Mouse (Mus musculus) gonadal fat pad, adult 2 months (tissue): ENCODE measurements at regions not wholly inside any gene's neighbourhood (a gene's known extent, or its start where the extent isn't known, plus 50 kb on each side); places are given as distances from the start of the nearest gene placed in this dataset.
"Not testable (repeated sequence)": the region's sequence is repeated elsewhere in the genome, so short reads cannot be mapped to it uniquely, and the experiment has no call there.

Experiments used
- DNase-seq: peaks from one replicate; pipeline ENCODE4 v3.0.0-alpha.2; 2012; ENCODE audit warnings: low read depth

DNA sequence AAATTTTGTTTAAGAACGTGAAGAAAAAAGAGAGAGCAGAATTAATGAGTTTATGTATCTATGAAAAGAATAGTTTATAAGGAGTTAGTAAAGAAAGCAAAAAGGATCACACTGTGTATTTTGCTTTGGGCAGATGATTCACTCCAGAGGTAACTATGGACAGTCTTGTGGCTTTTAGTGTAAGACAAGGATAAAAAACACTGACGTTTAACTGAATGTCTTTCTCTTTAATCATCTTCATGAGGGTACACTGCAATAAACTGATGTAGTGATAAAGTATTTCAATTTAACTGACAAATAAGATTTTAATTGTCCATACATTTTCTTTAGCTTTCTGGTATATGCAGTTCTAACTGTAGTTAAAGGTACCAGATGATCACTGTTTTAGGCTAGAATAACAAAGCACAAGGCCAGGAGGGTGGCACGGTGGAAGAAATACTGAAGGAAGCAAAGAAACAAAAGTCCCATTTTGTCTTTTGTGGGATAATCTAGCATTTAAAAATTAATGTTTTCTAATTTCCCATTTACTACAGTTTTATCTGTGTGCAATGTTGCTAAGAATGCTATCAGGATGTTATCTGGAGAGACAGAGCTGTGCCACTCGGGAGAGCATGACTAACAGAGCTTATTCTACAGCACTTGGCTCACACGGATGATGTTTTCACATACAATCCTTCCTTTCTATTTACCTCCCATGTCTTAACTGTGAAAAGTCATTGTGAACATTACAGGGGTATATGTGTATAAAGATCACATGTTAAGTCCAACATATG, 232.4 kb upstream of the Tusc1 start:
- DNase-seq: no peak

DNA sequence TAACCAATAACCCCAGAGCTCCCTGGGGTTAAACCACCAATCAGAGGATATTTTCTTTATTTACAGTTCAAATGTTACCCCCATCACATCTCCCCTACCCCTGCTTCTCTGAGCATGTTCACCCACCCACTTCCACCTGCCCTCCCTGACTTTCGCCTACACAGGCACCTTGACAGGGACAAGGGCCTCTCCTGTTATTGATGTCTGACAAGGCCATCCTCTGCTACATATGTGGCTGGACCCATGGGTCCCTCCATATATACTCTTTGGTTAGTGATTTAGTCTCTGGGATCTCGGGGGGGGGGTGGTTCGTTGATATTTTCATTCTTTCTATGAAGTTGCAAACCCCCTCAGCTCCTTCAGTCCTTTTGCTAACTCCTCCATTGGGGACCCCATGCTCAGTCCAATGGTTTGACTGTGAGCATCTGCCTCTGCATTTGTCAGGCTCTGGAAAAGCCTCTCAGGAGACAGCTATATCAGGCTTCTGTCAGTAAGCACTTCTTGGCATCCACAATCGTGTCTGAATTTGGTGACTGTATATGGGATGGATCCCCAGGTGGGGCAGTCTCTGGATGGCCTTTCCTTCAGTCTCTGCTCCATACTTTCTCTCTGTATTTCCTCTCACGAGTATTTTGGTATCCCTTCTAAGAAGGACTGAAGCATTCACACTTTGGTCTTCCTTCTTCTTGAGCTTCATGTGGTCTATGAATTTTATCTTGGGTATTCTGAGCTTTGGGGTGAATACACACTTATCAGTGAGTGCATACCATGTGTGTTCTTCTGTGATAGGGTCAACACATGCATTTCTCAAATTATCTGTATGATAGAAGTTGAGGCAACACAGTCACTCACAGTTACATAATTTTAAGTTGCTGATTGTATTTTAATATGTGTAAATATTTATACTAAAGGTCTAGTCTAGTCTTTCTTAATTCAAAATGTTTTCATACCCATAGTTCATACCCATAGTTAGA, 220.8 kb upstream of the Tusc1 start:
- no peak for DNase-seq

DNA sequence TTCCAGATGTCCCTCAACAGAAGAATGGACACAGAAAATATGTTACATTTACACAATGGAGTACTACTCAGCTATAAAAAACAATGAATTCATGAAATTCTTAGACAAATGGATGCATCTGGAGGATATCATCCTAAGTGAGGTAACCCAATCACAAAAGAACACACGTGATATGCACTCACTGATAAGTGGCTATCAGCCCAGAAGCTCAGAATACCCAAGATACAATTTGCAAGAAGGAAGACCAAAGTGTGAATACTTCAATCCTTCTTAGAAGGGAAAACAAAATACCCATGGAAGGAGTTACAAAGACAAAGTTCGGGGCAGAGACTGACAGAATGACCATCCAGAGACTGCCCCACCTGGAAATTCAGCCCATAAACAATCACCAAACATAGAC, 219.9 kb upstream of the Tusc1 start:
- not testable (repeated sequence) for DNase-seq

DNA sequence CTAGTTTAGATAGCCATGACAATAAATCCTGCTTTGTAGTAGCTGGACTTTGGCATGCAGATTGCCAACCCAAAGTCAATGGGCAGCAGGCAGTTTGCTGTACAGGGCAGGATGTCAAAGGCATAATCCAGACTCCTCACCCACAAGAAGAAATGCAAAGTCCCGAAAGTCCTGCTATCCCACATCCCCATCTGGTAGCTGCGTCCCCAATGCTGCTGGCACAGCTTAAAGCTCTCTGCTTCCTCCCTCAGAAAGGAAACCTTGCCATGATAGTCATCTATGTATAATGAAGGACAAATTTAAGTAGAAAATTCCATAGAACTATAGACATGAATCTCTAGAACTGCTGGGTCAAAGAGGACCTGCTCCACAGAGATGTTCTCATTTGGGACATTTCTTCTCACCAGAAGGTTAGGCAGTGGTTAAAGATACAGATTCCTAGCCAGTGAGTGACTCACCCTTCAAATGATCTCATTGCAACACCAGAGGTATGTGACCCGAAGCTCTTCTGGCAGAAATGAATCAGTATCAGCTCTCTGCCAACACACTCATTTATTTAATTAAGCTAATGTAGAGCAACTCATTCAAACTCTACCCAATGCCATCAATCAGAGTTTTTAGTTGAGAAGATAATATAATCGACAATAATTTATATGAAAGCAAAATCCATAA, 217.3 kb upstream of the Tusc1 start:
- DNase-seq: peak; percentile 64

DNA sequence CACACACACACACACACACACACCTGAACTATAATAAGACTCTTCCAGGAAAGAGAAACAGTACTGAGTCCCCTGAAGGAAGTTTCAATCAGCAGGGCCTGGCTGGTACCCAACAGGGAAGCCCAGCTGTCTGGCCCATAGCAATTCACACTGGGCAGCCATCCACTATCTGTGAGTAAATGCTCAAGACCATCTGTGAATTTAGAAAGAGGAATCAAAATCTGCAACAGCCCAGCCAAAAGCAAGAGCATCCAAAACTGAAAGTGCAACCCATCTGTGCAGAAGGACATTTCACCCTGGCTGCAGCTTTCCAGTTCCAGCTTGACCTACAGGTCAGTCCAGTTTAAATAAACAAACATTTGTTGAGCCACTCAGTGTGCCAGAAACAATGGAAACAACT, 215.8 kb upstream of the Tusc1 start:
- DNase-seq: no peak

DNA sequence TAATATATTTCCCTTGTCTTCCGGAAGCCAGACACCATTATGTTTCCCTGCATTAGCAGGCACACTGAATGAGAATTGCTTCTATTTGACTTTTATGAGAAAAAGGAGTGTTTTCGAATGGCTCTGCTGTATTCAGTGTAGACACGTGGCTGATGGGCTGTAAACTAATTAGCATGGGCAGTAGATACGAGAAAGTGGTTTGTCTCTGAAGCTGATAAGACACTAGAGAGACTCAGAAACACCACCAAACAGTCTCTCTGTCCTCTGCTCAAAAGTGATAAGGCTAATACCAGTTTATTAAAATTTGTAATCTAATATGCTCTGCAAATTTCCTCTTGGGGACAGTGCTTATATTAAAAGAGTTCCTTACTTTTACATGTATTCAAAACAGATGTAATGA, 205.3 kb upstream of the Tusc1 start:
- no peak for DNase-seq

DNA sequence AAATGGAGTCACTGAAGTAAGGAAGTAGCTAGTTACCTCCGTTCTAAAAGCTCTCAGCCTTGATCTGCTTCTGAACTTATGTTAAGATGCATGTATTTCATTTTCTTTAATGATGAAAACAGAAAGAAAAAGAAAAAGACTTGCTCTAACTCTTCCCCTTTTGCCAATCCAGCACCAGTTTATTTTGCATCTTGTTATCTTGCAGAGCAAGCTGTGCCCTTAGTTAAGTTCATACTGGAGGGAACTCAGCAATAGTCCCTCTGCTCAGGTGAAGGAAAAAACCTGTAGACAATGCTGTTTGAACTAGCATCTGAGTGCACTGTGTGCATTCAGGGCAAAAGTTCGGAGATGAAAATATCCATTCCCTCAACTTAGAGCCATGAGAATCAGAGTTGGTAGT, 192.1 kb upstream of the Tusc1 start:
- DNase-seq: no peak

DNA sequence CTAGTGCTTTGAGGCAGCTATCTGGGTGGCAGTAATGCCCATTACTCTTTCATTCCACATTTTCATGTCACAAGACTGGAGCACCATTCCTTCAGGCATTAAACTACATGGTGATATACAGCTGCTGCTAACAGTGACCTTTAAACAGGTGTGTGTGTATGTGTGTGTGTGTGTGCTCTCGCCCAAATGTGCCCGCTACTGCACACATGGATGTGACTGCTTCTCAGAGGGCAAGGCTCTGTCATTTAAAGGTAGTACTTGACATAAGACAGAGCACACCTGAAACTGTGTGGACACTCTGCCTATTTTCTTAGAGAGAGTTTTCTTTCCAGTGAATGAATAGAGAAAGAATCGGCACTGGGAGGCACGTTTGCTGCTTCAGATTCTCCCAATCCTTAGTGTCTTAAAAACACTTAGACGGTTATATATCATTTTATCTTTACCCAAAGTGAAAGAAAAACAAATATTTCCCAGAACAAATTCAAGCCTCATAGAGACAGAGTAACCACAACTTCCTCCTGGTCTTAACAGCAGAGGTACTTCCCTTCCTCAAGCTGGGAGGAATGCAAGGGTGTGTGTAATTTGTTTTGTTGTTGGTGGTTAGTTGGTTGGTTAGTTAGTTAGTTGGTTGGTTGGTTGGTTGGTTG, 185.3 kb upstream of the Tusc1 start:
- no peak for DNase-seq

DNA sequence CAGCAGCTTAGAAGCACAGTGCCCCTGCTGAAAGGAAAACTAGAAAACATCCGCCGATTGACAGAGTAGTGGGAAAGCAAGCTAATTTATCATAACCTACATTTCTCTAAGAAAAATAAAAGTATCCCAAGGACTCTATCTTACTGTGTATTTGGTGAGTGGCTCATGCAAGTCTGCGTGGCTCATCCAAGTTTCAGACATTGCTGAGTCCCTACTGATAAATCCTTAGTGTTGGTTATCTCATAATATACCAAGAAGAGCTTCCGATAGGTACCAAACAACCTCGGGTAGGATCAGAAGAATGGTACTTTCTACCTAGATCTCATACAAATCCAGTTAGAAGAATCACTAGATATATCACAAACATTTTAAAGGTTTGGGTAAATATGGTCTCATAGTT, 183.6 kb upstream of the Tusc1 start:
- no peak for DNase-seq

DNA sequence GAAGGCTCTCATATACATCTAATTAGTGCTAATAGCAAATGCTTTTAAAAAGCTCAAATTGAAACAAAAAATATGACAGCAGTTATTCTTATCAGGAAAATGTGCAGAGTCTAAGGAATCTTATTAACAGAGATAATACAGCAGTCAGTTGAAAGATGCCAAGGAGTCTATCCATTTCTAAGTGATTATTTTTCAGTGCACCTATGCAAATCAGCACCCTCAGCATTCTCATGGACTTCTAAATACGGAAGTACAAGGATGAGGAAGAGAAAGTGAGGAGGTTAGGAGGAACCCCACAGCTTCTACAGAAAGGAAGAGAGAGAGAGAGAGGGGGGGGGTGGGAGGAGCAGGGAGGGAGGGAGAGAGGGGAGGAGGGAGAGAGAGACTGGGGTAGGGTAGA, 175.5 kb upstream of the Tusc1 start:
- no peak for DNase-seq

DNA sequence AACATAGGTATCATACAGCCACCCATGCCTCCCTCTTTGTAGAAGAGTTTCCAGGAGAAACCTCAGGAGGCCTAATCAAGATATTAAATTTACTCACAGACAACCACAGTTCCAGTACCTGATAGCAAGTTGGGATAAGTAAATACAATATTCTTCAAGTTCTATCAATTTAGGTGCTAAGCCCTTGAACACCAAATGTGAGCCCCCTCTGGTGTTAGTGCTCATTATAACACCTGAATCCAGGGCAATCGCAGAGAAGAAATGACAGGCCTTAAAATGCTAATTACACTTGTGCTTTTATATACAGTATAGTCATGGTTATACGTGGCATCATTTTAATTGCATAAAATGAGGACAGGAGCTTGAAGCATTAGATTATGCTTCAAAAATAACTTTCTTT, 161.6 kb upstream of the Tusc1 start:
- DNase-seq: no peak

DNA sequence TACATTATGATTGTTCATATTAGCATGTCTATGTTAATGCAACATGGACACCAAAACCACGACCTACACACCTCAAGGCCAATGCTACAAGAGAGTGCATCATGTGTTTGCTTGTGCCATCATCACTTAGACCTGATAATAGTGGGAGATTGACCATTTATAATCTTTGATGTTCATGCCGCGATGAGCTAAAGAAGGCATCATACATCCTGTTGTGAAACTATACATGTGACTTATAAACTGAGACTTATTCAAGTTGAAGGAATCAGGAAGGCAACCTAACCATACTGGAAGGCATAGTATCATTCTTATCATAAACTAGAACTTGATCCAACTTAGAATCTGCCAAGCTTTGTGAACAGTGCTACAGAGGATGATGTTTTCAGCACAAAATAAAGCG, 159.0 kb upstream of the Tusc1 start:
- no peak for DNase-seq

DNA sequence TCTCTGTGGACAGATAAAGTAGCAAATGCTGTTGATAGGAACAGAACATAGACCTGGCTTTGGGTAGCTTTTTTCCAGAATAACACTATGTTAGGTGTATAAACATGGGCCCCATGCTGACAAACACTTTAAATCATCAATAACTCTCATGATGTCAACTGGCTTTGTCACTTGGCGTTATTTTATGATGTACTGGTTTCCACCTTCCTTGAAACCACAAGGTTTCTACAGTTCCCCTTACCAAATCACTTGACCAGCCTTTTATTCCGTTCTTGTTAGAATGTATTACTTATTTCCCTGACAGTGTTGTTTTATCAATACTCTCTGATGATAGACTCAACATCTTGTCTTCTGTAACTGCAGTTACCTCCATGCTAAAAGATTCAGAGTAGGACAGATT, 158.6 kb upstream of the Tusc1 start:
- no peak for DNase-seq

DNA sequence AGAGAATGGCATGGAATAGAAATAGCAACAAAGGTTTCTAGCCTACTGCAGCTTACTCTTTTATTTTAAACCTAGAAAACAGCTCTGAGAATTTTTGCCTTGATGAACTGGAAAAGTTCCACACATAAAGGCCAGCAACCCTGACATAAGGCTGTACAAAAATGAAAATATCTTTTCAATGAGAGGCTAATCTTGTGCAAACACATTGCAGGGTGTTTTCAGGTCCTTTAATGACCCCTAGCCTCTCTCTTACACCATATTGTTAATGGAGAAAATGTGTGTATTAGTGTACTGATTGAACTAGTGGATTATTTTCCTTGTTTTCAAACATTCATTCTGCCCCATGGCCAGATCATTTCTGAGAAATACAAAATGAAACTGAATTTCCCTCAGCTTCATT, 158.0 kb upstream of the Tusc1 start:
- no peak for DNase-seq

DNA sequence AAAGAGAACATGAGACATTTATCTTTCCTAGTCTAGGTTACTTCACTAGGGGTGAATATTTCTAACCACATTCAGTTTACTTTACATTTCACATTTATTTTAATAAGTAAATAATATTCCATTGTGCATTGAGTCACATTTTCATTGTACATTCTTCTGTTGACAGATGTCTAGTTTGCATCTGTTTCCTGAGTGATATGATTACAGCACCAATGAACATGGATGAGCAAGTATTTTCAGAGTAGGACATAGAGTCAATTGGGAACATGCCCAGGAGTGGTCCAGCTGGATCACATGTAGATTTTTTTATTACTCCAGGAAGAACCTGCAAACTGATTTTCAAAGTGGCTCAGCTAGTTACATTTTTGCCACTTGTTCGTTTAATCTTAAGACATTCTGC, 153.3 kb upstream of the Tusc1 start:
- DNase-seq: no peak

DNA sequence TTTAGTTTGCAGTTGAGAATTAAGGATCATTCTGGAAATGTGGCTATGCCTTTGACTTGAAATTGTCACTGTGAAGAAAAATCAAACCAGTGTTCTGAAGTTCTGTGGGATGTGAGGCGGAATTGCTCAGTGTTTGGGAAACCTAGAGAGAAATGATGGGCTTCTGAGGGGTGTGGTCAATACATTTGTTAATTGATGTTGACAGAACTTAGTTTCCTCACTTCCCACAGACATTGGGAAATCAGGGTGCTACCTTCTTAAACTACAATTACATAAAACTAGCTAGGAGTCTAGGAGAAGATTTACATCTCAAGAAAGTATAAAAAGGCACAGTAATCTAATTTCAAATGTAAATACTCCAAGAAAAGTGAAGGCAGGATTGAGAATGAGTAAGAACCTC, 151.1 kb upstream of the Tusc1 start:
- no peak for DNase-seq

DNA sequence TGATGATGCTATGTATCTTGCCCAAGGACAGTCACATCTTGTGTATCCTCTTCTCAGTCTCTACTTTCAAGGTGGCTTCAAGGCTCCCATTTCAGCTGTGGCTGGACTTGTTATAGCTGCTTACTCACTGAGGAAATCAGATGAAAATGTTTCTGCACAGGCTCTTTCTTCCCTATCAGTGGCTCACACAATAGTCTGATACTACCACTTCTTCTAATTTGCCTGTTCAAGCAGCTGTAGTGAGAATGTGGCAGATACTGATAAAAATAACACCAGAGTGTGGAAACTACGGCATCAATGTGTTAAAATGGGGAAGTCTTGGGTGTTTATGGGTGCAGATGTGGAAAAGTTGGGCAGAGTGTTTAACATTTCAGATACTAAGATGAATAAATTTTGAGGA, 145.9 kb upstream of the Tusc1 start:
- DNase-seq: no peak

DNA sequence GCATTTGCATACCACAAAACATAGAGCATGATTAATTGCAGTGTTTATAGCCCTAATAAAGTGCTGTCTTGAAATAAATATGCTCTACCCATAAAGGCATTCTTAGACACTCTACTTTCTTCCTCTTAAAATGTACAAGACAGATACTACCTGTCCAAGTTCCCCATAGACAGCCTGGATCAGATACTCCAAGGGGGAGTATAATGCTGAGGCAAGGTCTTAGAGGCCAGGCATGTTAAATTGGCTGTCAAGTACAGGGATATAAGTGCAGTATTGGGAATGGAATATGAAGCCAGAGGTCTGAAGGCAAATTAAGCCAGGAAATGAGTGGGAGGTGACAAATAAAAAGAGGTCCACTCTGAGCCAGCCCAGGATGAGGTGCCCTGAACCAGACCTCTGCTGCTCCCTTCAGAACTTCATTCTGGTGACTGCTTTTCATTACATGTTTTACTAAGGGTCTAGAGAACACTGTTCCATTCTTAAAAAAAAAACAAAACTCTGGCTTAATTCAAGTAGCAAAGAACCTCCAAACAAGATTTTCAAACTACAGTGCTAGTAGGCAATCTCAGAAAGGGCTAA, 142.0 kb upstream of the Tusc1 start:
- no peak for DNase-seq

DNA sequence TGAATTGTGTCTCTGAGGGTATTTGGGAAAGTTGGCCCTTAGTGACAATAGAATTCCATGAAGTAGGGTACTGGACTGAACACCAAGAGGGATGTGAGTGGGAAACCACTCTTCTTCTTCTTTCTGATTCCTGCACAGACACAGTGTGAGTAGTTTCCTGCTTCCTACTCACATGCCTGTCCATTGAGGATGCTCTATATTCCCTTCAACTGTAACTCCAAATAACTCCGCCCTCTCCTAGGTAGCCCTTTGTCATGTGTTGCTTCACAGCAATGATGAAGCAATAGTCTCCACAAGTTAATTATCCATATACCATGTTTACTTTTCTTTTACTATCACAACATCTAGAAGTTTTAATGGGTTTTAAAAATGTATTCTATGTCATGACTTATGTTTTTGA, 132.7 kb upstream of the Tusc1 start:
- no peak for DNase-seq

DNA sequence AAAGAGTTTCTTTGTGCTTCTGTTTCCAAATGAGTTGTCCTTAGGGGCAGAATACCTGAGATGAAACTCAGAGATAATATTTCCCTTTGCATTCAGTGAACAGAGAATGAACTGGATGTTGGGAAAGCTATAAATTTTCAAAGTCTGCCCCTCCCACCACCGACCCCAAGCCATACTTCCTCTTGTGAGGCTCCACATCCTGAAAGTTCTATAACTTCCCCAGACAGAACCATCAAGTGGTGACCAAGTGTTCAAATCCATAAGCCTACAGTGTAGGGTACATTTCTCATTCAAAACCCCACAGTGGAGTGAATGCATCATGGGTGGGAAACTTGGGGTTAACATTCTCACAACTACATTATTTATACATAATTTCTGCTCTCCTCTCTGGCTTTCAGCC, 132.1 kb upstream of the Tusc1 start:
- DNase-seq: no peak

DNA sequence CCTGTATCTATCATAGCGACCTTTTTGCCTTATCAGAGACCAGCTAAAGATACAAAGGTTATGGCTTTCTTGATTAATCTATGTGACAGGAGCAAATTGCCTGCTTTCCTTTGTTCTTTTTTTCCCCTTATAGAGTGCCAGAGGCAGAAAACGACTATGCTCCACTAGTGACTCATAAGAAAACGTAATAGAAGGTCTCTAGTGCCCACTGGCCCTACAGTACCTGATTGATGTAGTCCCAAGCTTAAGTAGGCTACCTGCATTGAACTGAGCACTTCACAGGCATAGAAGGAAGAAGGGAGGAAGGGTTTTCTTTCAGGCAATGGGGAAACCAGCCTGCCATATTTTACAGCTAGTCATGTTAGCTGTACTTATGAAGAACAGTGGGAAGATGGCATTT, 116.0 kb upstream of the Tusc1 start:
- no peak for DNase-seq

DNA sequence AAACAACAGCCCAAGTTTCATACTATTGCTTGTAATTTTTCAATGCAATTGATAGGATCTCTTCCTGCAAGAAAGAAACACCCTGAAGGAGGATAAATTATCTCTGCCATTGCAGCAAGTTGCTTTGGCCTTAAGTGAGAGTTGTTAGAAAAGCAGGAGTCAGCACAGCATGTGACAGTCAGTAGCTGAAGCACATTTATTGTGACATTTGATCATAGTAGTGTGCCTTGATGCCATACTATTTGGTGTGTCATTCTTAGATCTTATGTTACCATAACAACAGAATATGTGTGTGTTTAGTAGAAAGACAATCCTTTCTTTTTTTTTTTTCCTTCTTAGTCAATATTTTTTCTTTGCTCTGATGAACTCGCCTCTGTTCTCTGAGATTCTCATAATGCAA, 115.5 kb upstream of the Tusc1 start:
- no peak for DNase-seq
